Mouse (Mus musculus) C2C12 (cell line): ENCODE measurements at regions not wholly inside any gene's neighbourhood (a gene's known extent, or its start where the extent isn't known, plus 50 kb on each side); places are given as distances from the start of the nearest gene placed in this dataset.
A peak's percentile ranks its signal among the peaks of the same experiment; 100 is the strongest.

Source experiments
- H3K27me3 ChIP-seq: one replicate; pipeline ENCODE4 v1.6.1; 2011; ENCODE audit not compliant: control insufficient read depth, insufficient read depth, insufficient read length
- H3K36me3 ChIP-seq: one replicate; pipeline ENCODE4 v1.6.1; 2011; ENCODE audit not compliant: control insufficient read depth, insufficient read depth
- H3K4me3 ChIP-seq: one replicate; pipeline ENCODE4 v1.5.1; 2011; ENCODE audit warnings: mild to moderate bottlenecking, control low read depth; ENCODE audit not compliant: poor library complexity, insufficient read depth, severe bottlenecking
- H3K79me2 ChIP-seq: one replicate; pipeline ENCODE4 v1.6.1; 2011; ENCODE audit not compliant: control insufficient read depth, insufficient read depth
- H3K79me3 ChIP-seq: one replicate; pipeline ENCODE4 v1.6.1; 2011; ENCODE audit warnings: low read depth, control low read depth
- H3ac ChIP-seq: one replicate; pipeline ENCODE3; 2011; ENCODE audit warnings: low read depth; ENCODE audit not compliant: control insufficient read depth, insufficient read length
- CEBPB ChIP-seq: IDR thresholded peaks from one replicate; pipeline ENCODE4 v1.6.1; 2011; ENCODE audit warnings: low read depth, mild to moderate bottlenecking, control low read depth, moderate library complexity
- CTCF ChIP-seq: IDR thresholded peaks from one replicate; pipeline ENCODE4 v1.5.1; 2011; ENCODE audit not compliant: control insufficient read depth, insufficient read depth, insufficient read length
- FOSL1 ChIP-seq: IDR thresholded peaks from one replicate; pipeline ENCODE4 v1.8.0; 2011; ENCODE audit warnings: mild to moderate bottlenecking, low read length; ENCODE audit not compliant: poor library complexity, insufficient read depth, severe bottlenecking
- MAX ChIP-seq: IDR thresholded peaks from one replicate; pipeline ENCODE4 v1.6.1; 2011; ENCODE audit warnings: mild to moderate bottlenecking, control low read depth
- MYOD1 ChIP-seq: IDR thresholded peaks from one replicate; pipeline ENCODE4 v1.6.1; 2011; ENCODE audit warnings: low read depth; ENCODE audit not compliant: control insufficient read depth, insufficient read length
- MYOG ChIP-seq: IDR thresholded peaks from one replicate; pipeline ENCODE4 v1.6.1; 2011; ENCODE audit not compliant: control insufficient read depth, insufficient read length; ENCODE audit errors: extremely low read depth
- USF1 ChIP-seq: IDR thresholded peaks from one replicate; pipeline ENCODE4 v1.6.1; 2011; ENCODE audit warnings: low read depth, mild to moderate bottlenecking, control low read depth, moderate library complexity

GRCm38 (mm10) chr1:128472713-128473230, 55.6 kb upstream of the Dars start:
- Histone ChIP-seq H3K27me3 (no peaks in the 10 kb centered on the region), H3ac (peak overlapping the region; percentile 1), H3K4me3 (no peak overlapping the region), H3K79me3 (no peaks in the 10 kb centered on the region), H3K36me3 (no peaks in the 10 kb centered on the region), H3K79me2 (no peaks in the 10 kb centered on the region)
- TF ChIP-seq CEBPB: no peak
- no peak for TF ChIP-seq MAX
- TF ChIP-seq USF1: no peak
- no peak for TF ChIP-seq FOSL1
- no peak for TF ChIP-seq MYOG
- no peak for TF ChIP-seq CTCF
- no peak for TF ChIP-seq MYOD1

GRCm38 (mm10) chr1:128472022-128472712, 55.0 kb upstream of the Dars start:
- H3K79me3 ChIP-seq: no peaks in the 10 kb centered on the region
- H3K4me3 ChIP-seq: no peak overlapping the region
- TF ChIP-seq MYOG: no peak
- peak; percentile 4 for TF ChIP-seq FOSL1
- TF ChIP-seq USF1: no peak
- peak; percentile 26 for TF ChIP-seq MAX
- TF ChIP-seq MYOD1: peak; percentile 70

GRCm38 (mm10) chr1:128470786-128471185, 53.6 kb upstream of the Dars start:
- no peak overlapping the region for H3ac ChIP-seq
- H3K79me3 ChIP-seq: no peaks in the 10 kb centered on the region
- no peaks in the 10 kb centered on the region for H3K27me3 ChIP-seq
- H3K4me3 ChIP-seq: no peak overlapping the region
- no peaks in the 10 kb centered on the region for H3K79me2 ChIP-seq
- H3K36me3 ChIP-seq: no peaks in the 10 kb centered on the region
- TF ChIP-seq FOSL1: no peak
- no peak for TF ChIP-seq MAX
- no peak for TF ChIP-seq CEBPB
- TF ChIP-seq MYOD1: no peak

More at GRCm38 (mm10) chr1:128472022-128472712, 55.0 kb upstream of the Dars start:
- Histone ChIP-seq H3K27me3 (no peaks in the 10 kb centered on the region), H3K79me2 (no peaks in the 10 kb centered on the region), H3ac (peak overlapping the region; percentile 1), H3K36me3 (no peaks in the 10 kb centered on the region)

- H3ac ChIP-seq: no peak overlapping the region
- no peak for TF ChIP-seq FOSL1
- no peak for TF ChIP-seq MAX
- no peak for TF ChIP-seq MYOD1
- no peak for TF ChIP-seq CTCF
- TF ChIP-seq CEBPB: no peak
- TF ChIP-seq USF1: no peak
- TF ChIP-seq MYOG: no peak
These were observed 51.9 kb upstream of the Dars start for GRCm38 (mm10) chr1:128469054-128469453.

More at GRCm38 (mm10) chr1:128469054-128469453, 51.9 kb upstream of the Dars start:
- no peaks in the 10 kb centered on the region for H3K27me3 ChIP-seq
- no peaks in the 10 kb centered on the region for H3K79me3 ChIP-seq
- H3K79me2 ChIP-seq: no peaks in the 10 kb centered on the region
- H3K36me3 ChIP-seq: no peaks in the 10 kb centered on the region
- no peak overlapping the region for H3K4me3 ChIP-seq
